Mouse (Mus musculus) ES-E14 (cell line): ENCODE measurements at regions not wholly inside any gene's neighbourhood (a gene's known extent, or its start where the extent isn't known, plus 50 kb on each side); places are given as distances from the start of the nearest gene placed in this dataset.

Experiments used
- CHD2 ChIP-seq: IDR thresholded peaks from 2 replicates; pipeline ENCODE4 v1.6.1; 2014; ENCODE audit warnings: mild to moderate bottlenecking, low read depth, low read length, inconsistent platforms
- ZC3H11A ChIP-seq: IDR thresholded peaks from 2 replicates; pipeline ENCODE4 v1.6.1; 2012; ENCODE audit warnings: low read depth, mild to moderate bottlenecking, inconsistent platforms, low read length, borderline replicate concordance

DNA sequence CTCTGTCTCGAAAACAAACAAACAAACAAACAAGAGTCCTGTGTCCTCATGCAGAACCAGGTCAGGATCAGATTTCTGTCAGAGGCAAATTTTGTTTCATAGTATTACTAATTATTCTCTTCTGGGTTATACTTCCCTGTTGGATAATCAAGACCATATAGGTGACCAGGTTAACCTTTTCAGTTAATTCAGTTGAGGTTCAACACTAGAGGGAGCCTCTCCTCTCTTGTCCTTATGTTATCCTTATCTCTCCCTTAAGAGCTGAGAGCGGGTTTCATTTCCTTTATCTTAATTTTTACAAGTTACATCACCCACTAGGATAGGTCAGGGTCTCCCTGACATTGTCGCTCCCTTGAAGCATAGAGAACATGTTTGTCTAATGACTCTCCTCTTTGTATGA is 160.4 kb upstream of the Isx start:
- TF ChIP-seq CHD2 (no peak), ZC3H11A (no peak)
